Mouse (Mus musculus): ENCODE measurements at regions not wholly inside any gene's neighbourhood (a gene's known extent, or its start where the extent isn't known, plus 50 kb on each side); places are given as distances from the start of the nearest gene placed in this dataset.

DNA sequence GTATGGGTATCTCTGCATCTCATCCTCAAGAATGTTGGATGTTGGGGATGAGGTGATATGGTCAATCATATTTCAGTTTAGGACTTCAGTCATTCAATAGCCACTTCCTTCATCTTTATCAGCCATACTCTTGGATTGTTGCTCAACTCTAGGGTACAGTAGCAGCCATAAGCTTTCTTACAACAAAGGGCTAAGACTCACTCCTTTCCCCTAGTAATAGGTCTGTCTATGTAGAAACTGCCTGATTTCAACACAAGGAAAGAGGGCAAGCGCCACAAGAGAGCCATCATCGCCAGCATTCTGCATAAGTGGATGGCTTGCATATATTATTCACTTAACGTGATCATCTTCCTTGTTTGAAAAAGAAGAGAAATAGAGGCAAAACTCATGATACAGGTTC, 107.5 kb upstream of the Rmdn2 start:
- H3K4me2 ChIP-seq = no peak overlapping the region
- ATAC-seq (ENCODE audit: low FRiP score) = no peak
- H3K27me3 ChIP-seq = no peaks in the 10 kb centered on the region
- no peak overlapping the region for H3K27ac ChIP-seq
- no peaks in the 10 kb centered on the region for H3K36me3 ChIP-seq
- H3K4me1 ChIP-seq (replicated peaks) = no peaks in the 10 kb centered on the region
- H3K9me3 ChIP-seq = no peaks in the 10 kb centered on the region
- H3K9ac ChIP-seq = no peak overlapping the region
- 94% methylated on average over 3 of the region's 3 CpGs for WGBS
- H3K4me3 ChIP-seq = no peak overlapping the region

DNA sequence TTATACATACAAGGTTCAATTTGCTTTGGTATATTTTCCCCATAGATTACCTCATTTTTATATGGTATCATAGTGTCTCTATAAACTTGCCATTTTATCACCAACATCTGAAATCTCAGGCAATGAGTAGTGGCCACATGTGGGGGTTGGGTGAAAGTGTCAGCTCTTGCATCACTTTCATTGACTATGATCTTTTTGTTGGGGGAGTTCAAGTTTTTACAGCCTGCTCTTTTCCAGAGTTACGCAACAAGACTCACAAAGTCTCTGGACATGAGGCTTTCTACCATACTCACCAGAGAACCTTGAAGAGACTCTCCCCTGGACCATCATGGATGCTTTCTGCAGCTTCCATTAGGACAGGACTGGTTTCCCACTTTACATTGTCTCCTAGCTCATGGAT, 106.1 kb upstream of the Rmdn2 start:
- no peak overlapping the region for H3K4me2 ChIP-seq
- no peaks in the 10 kb centered on the region for H3K4me1 ChIP-seq (replicated peaks)
- H3K27ac ChIP-seq = no peak overlapping the region
- H3K36me3 ChIP-seq = no peaks in the 10 kb centered on the region
- H3K9ac ChIP-seq = no peak overlapping the region
- H3K27me3 ChIP-seq = no peaks in the 10 kb centered on the region
- ATAC-seq (ENCODE audit: low FRiP score) = no peak
- 94% methylated on average over 1 of the region's 1 CpGs for WGBS
- H3K9me3 ChIP-seq = no peaks in the 10 kb centered on the region
- H3K4me3 ChIP-seq = no peak overlapping the region

- Histone ChIP-seq H3K9me3 (no peaks in the 10 kb centered on the region), H3K27me3 (no peaks in the 10 kb centered on the region), H3K4me2 (no peak overlapping the region), H3K4me1 (replicated peaks) (no peaks in the 10 kb centered on the region), H3K27ac (no peak overlapping the region), H3K9ac (no peak overlapping the region), H3K4me3 (no peak overlapping the region), H3K36me3 (no peaks in the 10 kb centered on the region)
- 85% methylated on average over 8 of the region's 8 CpGs for WGBS
- no peak for ATAC-seq (ENCODE audit: low FRiP score)
Observed at GRCm38 (mm10) chr17:79509281-79509680, 102.4 kb upstream of the Rmdn2 start.

GRCm38 (mm10) chr17:79509957-79510710, 101.5 kb upstream of the Rmdn2 start:
- Histone ChIP-seq H3K4me3 (no peak overlapping the region), H3K4me2 (no peak overlapping the region), H3K27me3 (no peaks in the 10 kb centered on the region), H3K9ac (no peak overlapping the region), H3K27ac (no peak overlapping the region), H3K9me3 (no peaks in the 10 kb centered on the region), H3K4me1 (replicated peaks) (no peaks in the 10 kb centered on the region), H3K36me3 (no peaks in the 10 kb centered on the region)
- ATAC-seq (ENCODE audit: low FRiP score) = no peak
- 87% methylated on average over 11 of the region's 11 CpGs for WGBS

DNA sequence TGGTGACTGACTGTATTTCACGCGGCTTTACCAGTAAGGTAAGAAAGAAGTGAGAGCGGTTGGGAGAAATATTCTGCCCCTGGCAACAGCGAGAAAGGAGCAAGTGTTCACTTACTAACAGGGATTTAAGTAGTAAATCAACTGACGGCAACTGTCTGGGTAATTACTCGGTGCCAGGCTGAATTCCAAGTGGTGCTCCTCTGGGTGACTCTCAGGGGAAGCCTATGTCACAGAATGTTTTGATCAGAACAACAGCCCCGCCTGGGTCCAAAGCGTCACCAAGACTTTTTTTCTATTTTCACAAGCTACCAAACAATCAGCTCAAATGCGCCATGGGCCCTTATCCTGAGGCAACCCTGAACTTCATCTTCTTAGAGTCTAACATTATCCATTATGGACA, 100.4 kb upstream of the Rmdn2 start:
- Histone ChIP-seq H3K9ac (no peak overlapping the region), H3K36me3 (no peaks in the 10 kb centered on the region), H3K27ac (no peak overlapping the region), H3K4me3 (no peak overlapping the region), H3K27me3 (no peaks in the 10 kb centered on the region), H3K4me1 (replicated peaks) (no peaks in the 10 kb centered on the region), H3K4me2 (no peak overlapping the region), H3K9me3 (no peaks in the 10 kb centered on the region)
- no peak for ATAC-seq (ENCODE audit: low FRiP score)
- WGBS = 79% methylated on average over 9 of the region's 9 CpGs

DNA sequence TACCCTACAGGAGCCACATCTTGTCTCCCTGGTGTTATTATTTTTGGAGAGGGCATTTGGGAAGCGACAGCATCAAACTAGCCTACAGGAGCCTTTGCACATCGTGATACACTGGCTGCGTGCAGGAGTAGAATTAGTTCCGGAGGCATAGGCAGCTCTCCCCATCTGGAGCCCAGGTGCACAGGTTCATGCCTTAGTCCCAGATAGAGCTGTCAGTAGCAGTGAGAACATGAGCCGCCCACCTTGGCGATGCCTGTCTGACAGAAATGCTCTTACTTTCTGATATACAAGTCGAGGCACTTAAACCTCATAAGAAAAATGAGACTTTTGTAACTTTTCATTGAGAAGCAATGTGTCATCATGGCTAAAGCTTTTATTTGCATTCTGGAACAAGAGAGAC, 97.6 kb upstream of the Rmdn2 start:
- Histone ChIP-seq H3K36me3 (no peaks in the 10 kb centered on the region), H3K4me1 (replicated peaks) (no peaks in the 10 kb centered on the region), H3K9me3 (no peaks in the 10 kb centered on the region), H3K4me2 (no peak overlapping the region), H3K9ac (no peak overlapping the region), H3K27me3 (no peaks in the 10 kb centered on the region), H3K27ac (no peak overlapping the region), H3K4me3 (no peak overlapping the region)
- 87% methylated on average over 7 of the region's 7 CpGs for WGBS
- no peak for ATAC-seq (ENCODE audit: low FRiP score)

- Histone ChIP-seq H3K27ac (no peak overlapping the region), H3K36me3 (no peaks in the 10 kb centered on the region), H3K4me3 (no peak overlapping the region), H3K9ac (no peak overlapping the region), H3K4me2 (no peak overlapping the region), H3K4me1 (replicated peaks) (no peaks in the 10 kb centered on the region), H3K27me3 (no peaks in the 10 kb centered on the region), H3K9me3 (no peaks in the 10 kb centered on the region)
- ATAC-seq (ENCODE audit: low FRiP score) = no peak
- WGBS = 53% methylated on average over 3 of the region's 3 CpGs
Observed at GRCm38 (mm10) chr17:79518185-79518584, 93.5 kb upstream of the Rmdn2 start.

DNA sequence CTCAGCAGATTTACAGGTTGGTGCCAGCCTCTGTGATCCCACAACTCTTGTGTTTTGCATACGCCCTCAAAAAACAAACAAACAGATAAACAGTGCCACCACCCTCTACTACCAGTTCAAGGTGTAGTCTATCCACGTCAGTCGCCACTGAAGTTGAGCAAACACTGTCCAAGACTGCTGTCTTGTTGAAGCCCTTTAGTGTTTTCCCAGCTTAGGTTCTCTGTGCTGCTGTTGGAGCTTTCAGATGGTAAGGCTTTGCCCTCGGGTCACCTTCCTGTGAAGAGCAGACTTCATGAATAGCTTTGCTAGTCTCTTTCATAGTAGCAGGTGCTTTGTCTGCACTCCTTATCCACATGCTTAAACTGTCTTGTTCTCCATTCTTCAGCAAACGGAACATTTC, 93.0 kb upstream of the Rmdn2 start:
- Histone ChIP-seq H3K9ac (no peak overlapping the region), H3K27me3 (no peaks in the 10 kb centered on the region), H3K4me2 (no peak overlapping the region), H3K4me1 (replicated peaks) (no peaks in the 10 kb centered on the region), H3K27ac (no peak overlapping the region), H3K9me3 (no peaks in the 10 kb centered on the region), H3K4me3 (no peak overlapping the region), H3K36me3 (no peaks in the 10 kb centered on the region)
- ATAC-seq (ENCODE audit: low FRiP score) = no peak
- WGBS = 88% methylated on average over 5 of the region's 5 CpGs

DNA sequence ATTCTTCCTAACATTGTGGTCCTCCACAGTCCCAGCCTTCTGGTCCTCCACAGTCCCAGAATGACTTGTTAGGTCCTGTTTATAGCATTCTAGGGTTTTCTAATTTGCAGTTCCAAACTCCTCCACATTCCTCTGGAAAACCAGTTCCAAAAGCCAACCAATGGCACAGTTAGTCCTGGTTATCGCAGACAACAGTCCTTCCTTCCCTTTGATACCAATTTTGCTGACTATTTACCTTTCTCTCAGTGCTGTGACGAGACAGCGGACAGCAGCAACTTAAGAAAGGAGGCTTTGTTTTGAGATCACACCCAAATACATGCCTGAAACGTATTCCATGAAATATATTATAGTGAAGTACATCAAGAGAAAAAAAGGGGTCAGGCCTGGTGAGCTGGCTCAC, 92.3 kb upstream of the Rmdn2 start:
- no peak overlapping the region for H3K4me3 ChIP-seq
- no peak overlapping the region for H3K9ac ChIP-seq
- H3K4me2 ChIP-seq = no peak overlapping the region
- ATAC-seq (ENCODE audit: low FRiP score) = no peak
- no peaks in the 10 kb centered on the region for H3K27me3 ChIP-seq
- H3K4me1 ChIP-seq (replicated peaks) = no peaks in the 10 kb centered on the region
- H3K27ac ChIP-seq = no peak overlapping the region
- WGBS = 84% methylated on average over 4 of the region's 4 CpGs
- no peaks in the 10 kb centered on the region for H3K36me3 ChIP-seq
- H3K9me3 ChIP-seq = no peaks in the 10 kb centered on the region

- no peaks in the 10 kb centered on the region for H3K36me3 ChIP-seq
- H3K4me3 ChIP-seq = no peak overlapping the region
- no peaks in the 10 kb centered on the region for H3K27me3 ChIP-seq
- 85% methylated on average over 5 of the region's 5 CpGs for WGBS
- no peak overlapping the region for H3K9ac ChIP-seq
- ATAC-seq (ENCODE audit: low FRiP score) = no peak
- no peak overlapping the region for H3K4me2 ChIP-seq
- no peak overlapping the region for H3K27ac ChIP-seq
- no peaks in the 10 kb centered on the region for H3K9me3 ChIP-seq
- H3K4me1 ChIP-seq (replicated peaks) = no peaks in the 10 kb centered on the region
Observed at GRCm38 (mm10) chr17:79520283-79520682, 91.4 kb upstream of the Rmdn2 start.

DNA sequence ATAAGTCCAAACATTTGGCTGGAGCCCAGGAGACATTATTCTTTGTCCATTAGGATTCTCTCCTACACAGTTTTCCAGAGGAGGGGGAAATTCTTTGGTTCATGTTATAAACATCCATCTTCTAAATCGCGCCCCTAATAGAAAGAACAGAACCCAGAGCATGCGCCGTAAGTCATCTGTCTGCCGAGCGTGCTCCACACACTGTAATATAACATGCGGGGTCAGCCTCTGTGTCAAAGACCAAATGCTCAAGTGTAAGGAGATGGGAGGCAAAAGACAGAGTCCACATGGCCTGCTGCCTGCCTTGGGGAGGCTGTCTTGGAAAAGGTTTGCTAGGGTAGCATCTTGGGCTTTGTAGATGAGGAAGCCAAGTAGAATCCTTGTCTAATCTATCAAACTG, 90.0 kb upstream of the Rmdn2 start:
- H3K9me3 ChIP-seq = no peaks in the 10 kb centered on the region
- no peak overlapping the region for H3K4me2 ChIP-seq
- no peak overlapping the region for H3K4me3 ChIP-seq
- H3K36me3 ChIP-seq = no peaks in the 10 kb centered on the region
- no peak overlapping the region for H3K27ac ChIP-seq
- no peaks in the 10 kb centered on the region for H3K4me1 ChIP-seq (replicated peaks)
- no peak overlapping the region for H3K9ac ChIP-seq
- ATAC-seq (ENCODE audit: low FRiP score) = no peak
- H3K27me3 ChIP-seq = no peaks in the 10 kb centered on the region
- WGBS = 91% methylated on average over 7 of the region's 7 CpGs

- Histone ChIP-seq H3K36me3 (no peaks in the 10 kb centered on the region), H3K4me1 (replicated peaks) (no peaks in the 10 kb centered on the region), H3K4me2 (no peak overlapping the region), H3K9me3 (no peaks in the 10 kb centered on the region), H3K4me3 (no peak overlapping the region), H3K27me3 (no peaks in the 10 kb centered on the region), H3K27ac (no peak overlapping the region), H3K9ac (no peak overlapping the region)
- 98% methylated on average over 3 of the region's 3 CpGs for WGBS
- no peak for ATAC-seq (ENCODE audit: low FRiP score)
Observed at GRCm38 (mm10) chr17:79523230-79523629, 88.4 kb upstream of the Rmdn2 start.

- no peak overlapping the region for H3K4me3 ChIP-seq
- no peak for ATAC-seq (ENCODE audit: low FRiP score)
- H3K4me1 ChIP-seq (replicated peaks) = no peaks in the 10 kb centered on the region
- H3K27me3 ChIP-seq = no peaks in the 10 kb centered on the region
- H3K36me3 ChIP-seq = no peaks in the 10 kb centered on the region
- no peak overlapping the region for H3K9ac ChIP-seq
- WGBS = 94% methylated on average over 3 of the region's 3 CpGs
- no peak overlapping the region for H3K27ac ChIP-seq
- H3K9me3 ChIP-seq = no peaks in the 10 kb centered on the region
- H3K4me2 ChIP-seq = no peak overlapping the region
Observed at GRCm38 (mm10) chr17:79527391-79527790, 84.3 kb upstream of the Rmdn2 start.

Measured in hindbrain, embryonic 13.5 days (tissue).